Mouse (Mus musculus): ENCODE results near the gene 4930519P11Rik. TPM values are rescaled to one million over a fixed set of nuclear protein-coding genes. Genes with fewer than 3 reads are reported as not detected.

Gene 4930519P11Rik
- polyA plus RNA-seq, 1 experiment from 2014 or later, result 1.6 TPM

GRCm38 (mm10) chr2:154571266-154571665 lies 42.0 kb downstream of the 4930519P11Rik start:
- Histone ChIP-seq H3K4me1 (ENCODE audit: control insufficient read depth, insufficient read depth, low read length) (peaks cover 7% of the 10 kb centered on the region; the same call in 1 of the 2 replicates), H3K27me3 (ENCODE audit: control insufficient read depth, insufficient read depth, low read length) (no peaks in the 10 kb centered on the region), H3K27ac (replicated peaks; ENCODE audit: low read depth, low read length) (no peak overlapping the region), H3K36me3 (ENCODE audit: control insufficient read depth, insufficient read depth, low read length) (no peaks in the 10 kb centered on the region), H3K4me2 (ENCODE audit: low read length) (no peak overlapping the region), H3K9ac (replicated peaks; ENCODE audit: low read length) (no peak overlapping the region), H3K4me3 (replicated peaks; ENCODE audit: low read depth, low read length) (no peak overlapping the region), H3K9me3 (ENCODE audit: control insufficient read depth, low read length) (no peaks in the 10 kb centered on the region)
- ATAC-seq (ENCODE audit: low FRiP score, low TSS enrichment), result no peak
- no peak for DNase-seq
- 87% methylated on average over 4 of the region's 4 CpGs for WGBS

- Histone ChIP-seq H3K4me3 (replicated peaks; ENCODE audit: low read depth, low read length) (no peak overlapping the region), H3K9ac (replicated peaks; ENCODE audit: low read length) (no peak overlapping the region), H3K27ac (replicated peaks; ENCODE audit: low read depth, low read length) (no peak overlapping the region), H3K4me2 (ENCODE audit: low read length) (peak overlapping the region; percentile 95), H3K36me3 (ENCODE audit: control insufficient read depth, insufficient read depth, low read length) (no peaks in the 10 kb centered on the region), H3K4me1 (ENCODE audit: control insufficient read depth, insufficient read depth, low read length) (peaks cover 7% of the 10 kb centered on the region; the same call in 1 of the 2 replicates), H3K9me3 (ENCODE audit: control insufficient read depth, low read length) (no peaks in the 10 kb centered on the region), H3K27me3 (ENCODE audit: control insufficient read depth, insufficient read depth, low read length) (no peaks in the 10 kb centered on the region)
- no peak for DNase-seq
- ATAC-seq (ENCODE audit: low FRiP score, low TSS enrichment), result no peak
- WGBS, result 74% methylated on average over 4 of the region's 4 CpGs
Observed at GRCm38 (mm10) chr2:154570666-154571065, 42.6 kb downstream of the 4930519P11Rik start.

GRCm38 (mm10) chr2:154569836-154570286 lies 43.4 kb downstream of the 4930519P11Rik start, which contains the start of gene E2f1:
Gene E2f1, minus strand, starts transcription at chr2:154569892.
- Histone ChIP-seq H3K9me3 (ENCODE audit: control insufficient read depth, low read length) (no peaks in the 10 kb centered on the region), H3K27me3 (ENCODE audit: control insufficient read depth, insufficient read depth, low read length) (no peaks in the 10 kb centered on the region), H3K4me2 (ENCODE audit: low read length) (peak within 1 kb of the TSS; percentile 95), H3K9ac (replicated peaks; ENCODE audit: low read length) (peak within 1 kb of the TSS; percentile 48), H3K4me3 (replicated peaks; ENCODE audit: low read depth, low read length) (peak within 1 kb of the TSS; percentile 64), H3K27ac (replicated peaks; ENCODE audit: low read depth, low read length) (peak within 1 kb of the TSS; percentile 74), H3K36me3 (ENCODE audit: control insufficient read depth, insufficient read depth, low read length) (no peaks in the 10 kb centered on the region), H3K4me1 (ENCODE audit: control insufficient read depth, insufficient read depth, low read length) (peaks cover 7% of the 10 kb centered on the region; the same call in 1 of the 2 replicates)
- DNase-seq, result peak; percentile 98
- ATAC-seq (ENCODE audit: low FRiP score, low TSS enrichment), result peak; percentile 97
- under 1% methylated on average over 39 of the region's 44 CpGs for WGBS

- peak overlapping the region; percentile 74 for H3K27ac ChIP-seq (replicated peaks; ENCODE audit: low read depth, low read length)
- peak overlapping the region; percentile 95 for H3K4me2 ChIP-seq (ENCODE audit: low read length)
- H3K9ac ChIP-seq (replicated peaks; ENCODE audit: low read length), result peak overlapping the region; percentile 48
- WGBS, result under 1% methylated on average over 65 of the region's 70 CpGs
- H3K36me3 ChIP-seq (ENCODE audit: control insufficient read depth, insufficient read depth, low read length), result no peaks in the 10 kb centered on the region
- no peaks in the 10 kb centered on the region for H3K27me3 ChIP-seq (ENCODE audit: control insufficient read depth, insufficient read depth, low read length)
- ATAC-seq (ENCODE audit: low FRiP score, low TSS enrichment), result peak; percentile 58
- DNase-seq, result peak; percentile 65
- no peaks in the 10 kb centered on the region for H3K9me3 ChIP-seq (ENCODE audit: control insufficient read depth, low read length)
- H3K4me3 ChIP-seq (replicated peaks; ENCODE audit: low read depth, low read length), result peak overlapping the region; percentile 64
- peaks cover 7% of the 10 kb centered on the region; the same call in 1 of the 2 replicates for H3K4me1 ChIP-seq (ENCODE audit: control insufficient read depth, insufficient read depth, low read length)
Observed at GRCm38 (mm10) chr2:154569071-154569748, 44.0 kb downstream of the 4930519P11Rik start.

GRCm38 (mm10) chr2:154568329-154569070 lies 44.7 kb downstream of the 4930519P11Rik start:
- H3K9ac ChIP-seq (replicated peaks; ENCODE audit: low read length), result peak overlapping the region; percentile 48; the same call in 1 of the 2 replicates
- H3K9me3 ChIP-seq (ENCODE audit: control insufficient read depth, low read length), result no peaks in the 10 kb centered on the region
- peak overlapping the region; percentile 64 for H3K4me3 ChIP-seq (replicated peaks; ENCODE audit: low read depth, low read length)
- DNase-seq (peak; percentile 73), ATAC-seq (ENCODE audit: low FRiP score, low TSS enrichment) (peak; percentile 31; the same call in 1 of the 2 replicates)
- H3K27me3 ChIP-seq (ENCODE audit: control insufficient read depth, insufficient read depth, low read length), result no peaks in the 10 kb centered on the region
- no peaks in the 10 kb centered on the region for H3K36me3 ChIP-seq (ENCODE audit: control insufficient read depth, insufficient read depth, low read length)
- peak overlapping the region; percentile 74 for H3K27ac ChIP-seq (replicated peaks; ENCODE audit: low read depth, low read length)
- peaks cover 7% of the 10 kb centered on the region; the same call in 1 of the 2 replicates for H3K4me1 ChIP-seq (ENCODE audit: control insufficient read depth, insufficient read depth, low read length)
- H3K4me2 ChIP-seq (ENCODE audit: low read length), result peak overlapping the region; percentile 95
- WGBS, result 4% methylated on average over 10 of the region's 10 CpGs

GRCm38 (mm10) chr2:154567766-154568165 lies 45.5 kb downstream of the 4930519P11Rik start:
- Histone ChIP-seq H3K27ac (replicated peaks; ENCODE audit: low read depth, low read length) (peak overlapping the region; percentile 74), H3K27me3 (ENCODE audit: control insufficient read depth, insufficient read depth, low read length) (no peaks in the 10 kb centered on the region), H3K9ac (replicated peaks; ENCODE audit: low read length) (0 out of 2 replicates have a peak overlapping the region, but pooled peaks have one; percentile 3), H3K4me2 (ENCODE audit: low read length) (peak overlapping the region; percentile 95), H3K9me3 (ENCODE audit: control insufficient read depth, low read length) (no peaks in the 10 kb centered on the region), H3K4me3 (replicated peaks; ENCODE audit: low read depth, low read length) (peak overlapping the region; percentile 64), H3K4me1 (ENCODE audit: control insufficient read depth, insufficient read depth, low read length) (peaks cover 7% of the 10 kb centered on the region; the same call in 1 of the 2 replicates), H3K36me3 (ENCODE audit: control insufficient read depth, insufficient read depth, low read length) (no peaks in the 10 kb centered on the region)
- ATAC-seq (ENCODE audit: low FRiP score, low TSS enrichment) (no peak), DNase-seq (no peak)
- 63% methylated on average over 2 of the region's 2 CpGs for WGBS

- no peak overlapping the region for H3K27ac ChIP-seq (replicated peaks; ENCODE audit: low read depth, low read length)
- H3K4me2 ChIP-seq (ENCODE audit: low read length), result no peak overlapping the region
- H3K9ac ChIP-seq (replicated peaks; ENCODE audit: low read length), result no peak overlapping the region
- no peaks in the 10 kb centered on the region for H3K9me3 ChIP-seq (ENCODE audit: control insufficient read depth, low read length)
- no peak overlapping the region for H3K4me3 ChIP-seq (replicated peaks; ENCODE audit: low read depth, low read length)
- no peaks in the 10 kb centered on the region for H3K27me3 ChIP-seq (ENCODE audit: control insufficient read depth, insufficient read depth, low read length)
- 46% methylated on average over 8 of the region's 8 CpGs for WGBS
- H3K36me3 ChIP-seq (ENCODE audit: control insufficient read depth, insufficient read depth, low read length), result no peaks in the 10 kb centered on the region
- ATAC-seq (ENCODE audit: low FRiP score, low TSS enrichment) (no peak), DNase-seq (no peak)
- H3K4me1 ChIP-seq (ENCODE audit: control insufficient read depth, insufficient read depth, low read length), result peaks cover 7% of the 10 kb centered on the region; the same call in 1 of the 2 replicates
Observed at GRCm38 (mm10) chr2:154566641-154567040, 46.6 kb downstream of the 4930519P11Rik start.

- Histone ChIP-seq H3K27ac (replicated peaks; ENCODE audit: low read depth, low read length) (0 out of 2 replicates have a peak overlapping the region, but pooled peaks have one; percentile 8), H3K27me3 (ENCODE audit: control insufficient read depth, insufficient read depth, low read length) (no peaks in the 10 kb centered on the region), H3K36me3 (ENCODE audit: control insufficient read depth, insufficient read depth, low read length) (no peaks in the 10 kb centered on the region), H3K4me2 (ENCODE audit: low read length) (no peak overlapping the region), H3K9me3 (ENCODE audit: control insufficient read depth, low read length) (no peaks in the 10 kb centered on the region), H3K4me3 (replicated peaks; ENCODE audit: low read depth, low read length) (no peak overlapping the region), H3K9ac (replicated peaks; ENCODE audit: low read length) (no peak overlapping the region; the same call in 1 of the 2 replicates), H3K4me1 (ENCODE audit: control insufficient read depth, insufficient read depth, low read length) (peaks cover 7% of the 10 kb centered on the region; the same call in 1 of the 2 replicates)
- ATAC-seq (ENCODE audit: low FRiP score, low TSS enrichment) (no peak), DNase-seq (no peak)
- WGBS, result 63% methylated on average over 3 of the region's 3 CpGs
Observed at GRCm38 (mm10) chr2:154565562-154565961, 47.7 kb downstream of the 4930519P11Rik start.
